Mouse (Mus musculus) intestine, embryonic 14.5 days (tissue): Measurements from ENCODE around the gene Megf11. TPM values are rescaled to one million over a fixed set of nuclear protein-coding genes. Genes with fewer than 3 reads are reported as not detected.

Experiments
- ATAC-seq: fragments of 200-750 bp; cut with Nextera tagmentation; replicated peaks from 2 replicates; pipeline ENCODE4 v1.8.0; 2017; ENCODE audit warnings: low read depth, moderate number of reproducible peaks, moderate TSS enrichment, moderate library complexity; ENCODE audit not compliant: low FRiP score, low TSS enrichment
- DNase-seq: peaks from one replicate; pipeline ENCODE4 v3.0.0-alpha.2; 2018; ENCODE audit warnings: low spot score
- H3K27ac ChIP-seq: fragments of 300-500 bp; sonication (generic); 2 replicates; pipeline ENCODE4 v1.5.1; 2014; ENCODE audit warnings: low read depth, mild to moderate bottlenecking, control low read depth
- H3K27me3 ChIP-seq: fragments of 300-500 bp; sonication (generic); replicated peaks from 2 replicates; pipeline ENCODE4 v1.6.1; 2014; ENCODE audit warnings: low read length, control low read depth; ENCODE audit not compliant: control insufficient read depth, insufficient read depth
- H3K36me3 ChIP-seq: fragments of 300-500 bp; sonication (generic); 2 replicates; pipeline ENCODE4 v1.6.1; 2014; ENCODE audit warnings: low read length, control low read depth; ENCODE audit not compliant: control insufficient read depth, insufficient read depth
- H3K4me1 ChIP-seq: fragments of 300-500 bp; sonication (generic); replicated peaks from 2 replicates; pipeline ENCODE4 v1.6.1; 2014; ENCODE audit warnings: low read length, control low read depth, mixed read lengths; ENCODE audit not compliant: control insufficient read depth, insufficient read depth
- H3K4me2 ChIP-seq: fragments of 300-500 bp; sonication (generic); 2 replicates; pipeline ENCODE4 v1.6.1; 2014; ENCODE audit warnings: low read length
- H3K4me3 ChIP-seq: fragments of 300-500 bp; sonication (generic); 2 replicates; pipeline ENCODE4 v1.5.1; 2014; ENCODE audit warnings: low read depth, low read length, control low read depth, mixed read lengths
- H3K9ac ChIP-seq: fragments of 300-500 bp; sonication (generic); 2 replicates; pipeline ENCODE4 v1.6.1; 2014; ENCODE audit warnings: mild to moderate bottlenecking, low read length
- H3K9me3 ChIP-seq: fragments of 300-500 bp; sonication (generic); 2 replicates; pipeline ENCODE4 v1.6.1; 2016; ENCODE audit warnings: low read length, control low read depth; ENCODE audit not compliant: control insufficient read depth
- WGBS: fragments of 180-500 bp; shearing (Covaris S2); extraction: QIAGEN DNeasy Blood & Tissue Kit; methylation state at CpG from one replicate; pipeline ENCODE4 v1.1.7; 2014; 5-methylcytosine and 5-hydroxymethylcytosine counted together
- polyA plus RNA-seq: library from polyadenylated mRNA; unstranded; fragments of >200 nt; fragmentation: Nextera tagmentation; extraction: Ambion mirVana; gene quantifications from 2 replicates; pipeline ENCODE4 v1.2.1, GENCODE M21; 2014

Gene Megf11
- polyA plus RNA-seq, 1 experiment from 2014 or later, result 1.1 TPM

GRCm38 (mm10) chr9:64466564-64466963, 81.1 kb downstream of the Megf11 start:
- no peak overlapping the region for H3K4me3 ChIP-seq
- no peaks in the 10 kb centered on the region for H3K9me3 ChIP-seq
- no peaks in the 10 kb centered on the region for H3K4me1 ChIP-seq
- H3K4me2 ChIP-seq, result no peak overlapping the region
- H3K9ac ChIP-seq, result no peak overlapping the region
- DNase-seq (no peak), ATAC-seq (no peak)
- H3K36me3 ChIP-seq, result no peaks in the 10 kb centered on the region
- H3K27me3 ChIP-seq, result no peaks in the 10 kb centered on the region
- WGBS, result 54% methylated on average over 4 of the region's 4 CpGs
- no peak overlapping the region for H3K27ac ChIP-seq

- DNase-seq, result no peak
- Histone ChIP-seq H3K27ac (no peak overlapping the region), H3K9me3 (no peaks in the 10 kb centered on the region), H3K4me1 (0 out of 2 replicates have a peak, but pooled peaks cover 3% of the 10 kb centered on the region), H3K9ac (no peak overlapping the region), H3K4me3 (no peak overlapping the region), H3K36me3 (no peaks in the 10 kb centered on the region), H3K4me2 (no peak overlapping the region), H3K27me3 (0 out of 2 replicates have a peak, but pooled peaks cover 3% of the 10 kb centered on the region)
- no peak for ATAC-seq
- WGBS, result 95% methylated on average over 1 of the region's 1 CpGs
Observed at GRCm38 (mm10) chr9:64470806-64471205, 85.4 kb downstream of the Megf11 start.

- no peaks in the 10 kb centered on the region for H3K9me3 ChIP-seq
- no peak overlapping the region for H3K27ac ChIP-seq
- H3K36me3 ChIP-seq, result no peaks in the 10 kb centered on the region
- ATAC-seq (no peak), DNase-seq (no peak)
- 83% methylated on average over 3 of the region's 3 CpGs for WGBS
- H3K9ac ChIP-seq, result no peak overlapping the region
- 0 out of 2 replicates have a peak, but pooled peaks cover 3% of the 10 kb centered on the region for H3K27me3 ChIP-seq
- 0 out of 2 replicates have a peak, but pooled peaks cover 3% of the 10 kb centered on the region for H3K4me1 ChIP-seq
- no peak overlapping the region for H3K4me2 ChIP-seq
- no peak overlapping the region for H3K4me3 ChIP-seq
Observed at GRCm38 (mm10) chr9:64471336-64471735, 85.9 kb downstream of the Megf11 start.

GRCm38 (mm10) chr9:64472165-64472564, 86.7 kb downstream of the Megf11 start:
- Histone ChIP-seq H3K4me1 (0 out of 2 replicates have a peak, but pooled peaks cover 3% of the 10 kb centered on the region), H3K9me3 (no peaks in the 10 kb centered on the region), H3K27ac (no peak overlapping the region), H3K4me2 (no peak overlapping the region), H3K27me3 (0 out of 2 replicates have a peak, but pooled peaks cover 3% of the 10 kb centered on the region), H3K4me3 (no peak overlapping the region), H3K36me3 (no peaks in the 10 kb centered on the region), H3K9ac (no peak overlapping the region)
- DNase-seq (no peak), ATAC-seq (no peak)
- 36% methylated on average over 2 of the region's 2 CpGs for WGBS

GRCm38 (mm10) chr9:64472743-64473142, 87.3 kb downstream of the Megf11 start:
- H3K9ac ChIP-seq, result no peak overlapping the region
- no peak for DNase-seq
- H3K36me3 ChIP-seq, result no peaks in the 10 kb centered on the region
- 0 out of 2 replicates have a peak, but pooled peaks cover 3% of the 10 kb centered on the region for H3K27me3 ChIP-seq
- WGBS, result 48% methylated on average over 6 of the region's 6 CpGs
- H3K4me3 ChIP-seq, result no peak overlapping the region
- H3K9me3 ChIP-seq, result no peaks in the 10 kb centered on the region
- ATAC-seq, result no peak
- 0 out of 2 replicates have a peak, but pooled peaks cover 3% of the 10 kb centered on the region for H3K4me1 ChIP-seq
- no peak overlapping the region for H3K27ac ChIP-seq
- H3K4me2 ChIP-seq, result no peak overlapping the region

- Histone ChIP-seq H3K4me1 (0 out of 2 replicates have a peak, but pooled peaks cover 3% of the 10 kb centered on the region), H3K9ac (no peak overlapping the region), H3K27ac (no peak overlapping the region), H3K36me3 (no peaks in the 10 kb centered on the region), H3K4me2 (no peak overlapping the region), H3K4me3 (no peak overlapping the region), H3K27me3 (0 out of 2 replicates have a peak, but pooled peaks cover 3% of the 10 kb centered on the region), H3K9me3 (no peaks in the 10 kb centered on the region)
- 40% methylated on average over 2 of the region's 2 CpGs for WGBS
- DNase-seq (no peak), ATAC-seq (no peak)
Observed at GRCm38 (mm10) chr9:64473170-64473569, 87.7 kb downstream of the Megf11 start.

- 0 out of 2 replicates have a peak, but pooled peaks cover 3% of the 10 kb centered on the region for H3K27me3 ChIP-seq
- WGBS, result 37% methylated on average over 4 of the region's 4 CpGs
- no peak for ATAC-seq
Observed at GRCm38 (mm10) chr9:64473695-64474094, 88.3 kb downstream of the Megf11 start.

GRCm38 (mm10) chr9:64474142-64474541, 88.7 kb downstream of the Megf11 start:
- 0 out of 2 replicates have a peak, but pooled peaks cover 3% of the 10 kb centered on the region for H3K4me1 ChIP-seq
- 0 out of 2 replicates have a peak, but pooled peaks cover 3% of the 10 kb centered on the region for H3K27me3 ChIP-seq
- H3K4me3 ChIP-seq, result no peak overlapping the region
- no peak for ATAC-seq
- H3K4me2 ChIP-seq, result no peak overlapping the region
- WGBS, result 40% methylated on average over 4 of the region's 4 CpGs
- no peaks in the 10 kb centered on the region for H3K9me3 ChIP-seq
- no peaks in the 10 kb centered on the region for H3K36me3 ChIP-seq
- no peak for DNase-seq
- no peak overlapping the region for H3K27ac ChIP-seq
- no peak overlapping the region for H3K9ac ChIP-seq

More at GRCm38 (mm10) chr9:64473695-64474094, 88.3 kb downstream of the Megf11 start:
- Histone ChIP-seq H3K9me3 (no peaks in the 10 kb centered on the region), H3K9ac (no peak overlapping the region), H3K4me2 (no peak overlapping the region), H3K36me3 (no peaks in the 10 kb centered on the region), H3K27ac (no peak overlapping the region), H3K4me1 (0 out of 2 replicates have a peak, but pooled peaks cover 3% of the 10 kb centered on the region), H3K4me3 (no peak overlapping the region)
- no peak for DNase-seq

GRCm38 (mm10) chr9:64475942-64476341, 90.5 kb downstream of the Megf11 start:
- ATAC-seq (no peak), DNase-seq (no peak)
- no peaks in the 10 kb centered on the region for H3K36me3 ChIP-seq
- H3K4me1 ChIP-seq, result 0 out of 2 replicates have a peak, but pooled peaks cover 3% of the 10 kb centered on the region
- H3K27me3 ChIP-seq, result 0 out of 2 replicates have a peak, but pooled peaks cover 3% of the 10 kb centered on the region
- WGBS, result 31% methylated on average over 2 of the region's 2 CpGs
- H3K27ac ChIP-seq, result no peak overlapping the region
- H3K4me2 ChIP-seq, result no peak overlapping the region
- H3K9me3 ChIP-seq, result no peaks in the 10 kb centered on the region
- no peak overlapping the region for H3K4me3 ChIP-seq
- no peak overlapping the region for H3K9ac ChIP-seq
